Mouse (Mus musculus) G1E (cell line): ENCODE measurements around the gene Traf5. TPM values are rescaled to one million over a fixed set of nuclear protein-coding genes. Genes with fewer than 3 reads are reported as not detected.

Experiments used
- ATAC-seq: 2 replicates; pipeline ENCODE4 v1.8.0; 2016; ENCODE audit warnings: mild to moderate bottlenecking; ENCODE audit not compliant: insufficient number of reproducible peaks, poor library complexity, low FRiP score, severe bottlenecking; ENCODE audit errors: extremely low read depth
- DNase-seq: peaks from one replicate; pipeline ENCODE4 v3.0.0; 2012; ENCODE audit warnings: low spot score
- H3K27me3 ChIP-seq: 2 replicates; pipeline ENCODE4 v1.6.1; 2012; ENCODE audit warnings: mild to moderate bottlenecking, low read length, inconsistent platforms; ENCODE audit not compliant: insufficient read depth
- H3K36me3 ChIP-seq: replicated peaks from 2 replicates; pipeline ENCODE3; 2012; ENCODE audit warnings: mild to moderate bottlenecking, inconsistent platforms
- H3K4me1 ChIP-seq: 2 replicates; pipeline ENCODE4 v1.6.1; 2012; ENCODE audit warnings: low read depth, low read length, inconsistent platforms, mixed read lengths; ENCODE audit not compliant: insufficient read depth
- H3K4me3 ChIP-seq: 2 replicates; pipeline ENCODE4 v1.5.1; 2012; ENCODE audit warnings: low read depth, mild to moderate bottlenecking, inconsistent platforms, low read length, moderate library complexity, mixed read lengths
- H3K9me3 ChIP-seq: replicated peaks from 2 replicates; pipeline ENCODE4 v1.6.1; 2012; ENCODE audit warnings: inconsistent platforms
- CTCF ChIP-seq: IDR thresholded peaks from 2 replicates; pipeline ENCODE4 v1.5.1; 2012; ENCODE audit warnings: low read depth, low read length, inconsistent platforms, mixed read lengths
- GATA1 ChIP-seq: IDR thresholded peaks from 2 replicates; pipeline ENCODE4 v1.6.1; 2012; ENCODE audit warnings: borderline replicate concordance, low read length, inconsistent platforms, mixed read lengths
- GATA2 ChIP-seq: IDR thresholded peaks from 2 replicates; pipeline ENCODE4 v1.6.1; 2012; ENCODE audit warnings: low read depth, low read length, inconsistent platforms, borderline replicate concordance
- POLR2AphosphoS5 ChIP-seq: IDR thresholded peaks from 2 replicates; pipeline ENCODE4 v1.6.1; 2012; ENCODE audit warnings: low read depth, low read length, inconsistent platforms; ENCODE audit not compliant: insufficient replicate concordance
- TAL1 ChIP-seq: conservative IDR thresholded peaks from 2 replicates; pipeline ENCODE4 v1.6.1; 2012; ENCODE audit warnings: low read depth, low read length, inconsistent platforms, mixed read lengths
- polyA plus RNA-seq: library from polyadenylated mRNA; stranded (reverse); fragments of >175 nt; gene quantifications from 2 replicates; pipeline ENCODE4 v1.2.3, GENCODE M21; 2012
- total RNA-seq, 2 experiments: library from RNA; stranded (forward) in 1 of 2; stranded (reverse) in 1 of 2; fragments of 200-1000 nt in 1 of 2; fragments of >200 nt in 1 of 2; fragmentation: Nextera tagmentation in 1 of 2; gene quantifications; 2 replicates each; pipeline ENCODE4 v1.2.3; 2014 to 2017

The Traf5 gene
- total and polyA plus RNA-seq, 3 experiments, result 1.6 to 4.7 (median 3.5) TPM

DNA sequence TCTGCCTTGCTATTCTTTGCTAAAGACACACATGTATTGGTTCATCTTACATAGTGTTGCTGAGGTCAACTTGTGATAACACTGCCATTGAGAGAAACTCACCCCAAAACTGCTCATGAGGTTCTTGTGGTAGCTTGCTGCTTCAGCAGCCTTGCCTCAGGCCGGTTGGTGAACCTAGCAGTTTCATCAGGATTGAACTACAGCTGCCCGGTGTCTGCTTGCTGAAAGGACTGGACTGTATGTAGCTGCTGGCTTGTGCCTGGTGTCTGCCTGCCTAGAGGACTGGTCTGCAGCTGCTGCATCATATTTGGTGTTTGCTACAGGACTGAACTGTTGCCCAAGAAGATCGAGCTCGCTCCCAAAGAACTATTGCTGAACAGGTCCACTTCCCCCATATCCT lies 16.3 kb downstream of the Traf5 start:
- Histone ChIP-seq H3K27me3 (no peaks in the 10 kb centered on the region), H3K4me1 (peaks cover 13% of the 10 kb centered on the region), H3K4me3 (no peak overlapping the region), H3K36me3 (no peaks in the 10 kb centered on the region), H3K9me3 (peaks cover 9% of the 10 kb centered on the region)
- TF ChIP-seq GATA1, result no peak
- no peak for ATAC-seq
- no peak for DNase-seq

DNA sequence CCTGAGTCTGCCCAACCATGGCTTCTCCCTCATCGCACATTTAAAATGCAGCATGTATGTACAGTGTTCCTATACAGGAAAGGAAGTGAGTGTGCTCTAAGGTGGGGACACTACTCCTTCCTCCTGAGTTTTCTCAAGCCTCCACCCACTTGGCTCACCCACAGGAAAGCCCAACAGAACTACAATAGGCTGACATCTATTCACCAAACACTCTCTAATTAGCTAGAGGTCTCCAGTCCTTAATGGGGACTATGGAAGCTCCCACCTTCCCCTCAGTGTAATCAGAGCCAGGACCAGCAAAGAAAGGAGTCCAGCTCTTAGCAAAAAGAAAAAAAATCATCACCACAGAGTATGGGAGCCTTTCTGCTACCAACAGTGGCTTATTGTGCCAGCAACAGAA lies 17.5 kb downstream of the Traf5 start:
- Histone ChIP-seq H3K4me3 (no peak overlapping the region), H3K36me3 (peaks cover 5% of the 10 kb centered on the region), H3K27me3 (no peaks in the 10 kb centered on the region), H3K4me1 (peaks cover 13% of the 10 kb centered on the region), H3K9me3 (no peaks in the 10 kb centered on the region)
- DNase-seq, result no peak
- TF ChIP-seq CTCF (no peak), GATA1 (no peak), TAL1 (no peak), GATA2 (no peak), POLR2AphosphoS5 (no peak)
- ATAC-seq, result no peak

GRCm38 (mm10) chr1:192072426-192072825 lies 19.9 kb downstream of the Traf5 start:
- ATAC-seq, result no peak
- DNase-seq, result no peak
- no peaks in the 10 kb centered on the region for H3K27me3 ChIP-seq
- H3K4me1 ChIP-seq, result peaks cover 4% of the 10 kb centered on the region; the same call in 1 of the 2 replicates
- no peaks in the 10 kb centered on the region for H3K9me3 ChIP-seq
- H3K36me3 ChIP-seq, result peaks cover 5% of the 10 kb centered on the region
- TF ChIP-seq GATA2, result no peak
- TF ChIP-seq GATA1, result no peak
- no peak for TF ChIP-seq CTCF
- TF ChIP-seq POLR2AphosphoS5, result no peak
- no peak for TF ChIP-seq TAL1
- H3K4me3 ChIP-seq, result no peak overlapping the region

DNA sequence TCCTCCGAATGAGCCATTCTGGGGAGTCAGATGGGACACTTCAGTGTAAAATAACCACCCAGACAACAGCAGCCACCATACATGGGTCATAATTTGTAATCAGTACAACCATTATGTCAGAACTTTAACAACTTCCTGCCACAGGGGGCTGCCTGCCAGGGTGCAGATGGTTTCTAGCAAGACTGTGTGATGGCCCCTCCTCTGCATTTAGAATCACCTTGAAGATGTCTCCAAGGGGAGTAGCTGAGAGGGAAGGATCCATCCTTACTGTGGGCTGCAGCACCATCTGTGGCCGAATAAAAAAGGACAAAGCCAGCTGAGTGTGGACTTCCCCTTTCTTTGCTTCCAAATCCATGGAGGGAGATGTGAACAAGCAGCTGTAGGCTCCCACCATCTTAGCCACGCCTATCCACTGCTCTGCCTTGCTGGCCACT lies 21.7 kb downstream of the Traf5 start:
- Histone ChIP-seq H3K4me3 (no peak overlapping the region), H3K9me3 (no peaks in the 10 kb centered on the region), H3K36me3 (peaks cover 7% of the 10 kb centered on the region), H3K4me1 (peaks cover 4% of the 10 kb centered on the region; the same call in 1 of the 2 replicates), H3K27me3 (no peaks in the 10 kb centered on the region)
- no peak for ATAC-seq
- TF ChIP-seq CTCF, result no peak
- no peak for TF ChIP-seq GATA2
- TF ChIP-seq POLR2AphosphoS5, result no peak
- no peak for TF ChIP-seq TAL1
- no peak for TF ChIP-seq GATA1
- DNase-seq, result no peak

GRCm38 (mm10) chr1:192069971-192070591 lies 22.3 kb downstream of the Traf5 start:
- Histone ChIP-seq H3K36me3 (peaks cover 7% of the 10 kb centered on the region), H3K9me3 (no peaks in the 10 kb centered on the region), H3K4me3 (no peak overlapping the region), H3K4me1 (peaks cover 4% of the 10 kb centered on the region; the same call in 1 of the 2 replicates), H3K27me3 (no peaks in the 10 kb centered on the region)
- no peak for DNase-seq
- TF ChIP-seq CTCF (no peak), TAL1 (no peak), POLR2AphosphoS5 (no peak), GATA1 (no peak), GATA2 (no peak)
- no peak for ATAC-seq

DNA sequence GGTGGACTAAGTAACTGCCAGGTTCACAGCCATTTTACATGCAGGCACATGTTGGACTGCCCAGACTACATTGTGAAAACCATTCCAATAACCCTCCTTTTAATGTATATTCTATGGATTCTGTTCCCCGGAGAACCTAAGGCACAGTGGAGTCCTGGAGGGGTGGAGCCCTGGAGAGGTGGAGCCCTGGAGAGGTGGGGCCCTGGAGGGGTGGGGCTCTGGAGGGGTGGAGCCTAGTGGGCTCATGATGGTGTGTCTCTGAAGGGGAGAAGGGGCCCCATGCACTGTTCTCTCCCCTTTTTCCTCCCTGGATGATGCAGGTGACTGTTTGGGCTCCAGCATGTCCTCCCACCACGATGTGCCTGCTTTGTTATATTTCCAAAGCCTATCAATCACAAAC lies 24.2 kb downstream of the Traf5 start:
- TF ChIP-seq GATA1 (no peak), CTCF (no peak), POLR2AphosphoS5 (no peak), GATA2 (no peak), TAL1 (no peak)
- Histone ChIP-seq H3K4me1 (peaks cover 4% of the 10 kb centered on the region; the same call in 1 of the 2 replicates), H3K36me3 (peaks cover 11% of the 10 kb centered on the region), H3K9me3 (peaks cover 4% of the 10 kb centered on the region), H3K27me3 (no peaks in the 10 kb centered on the region), H3K4me3 (no peak overlapping the region)
- DNase-seq, result no peak
- ATAC-seq, result peak; percentile 18; the same call in 1 of the 2 replicates
